Comparison of ENCODE assay signal across 8 mouse cellular contexts in the genomic region with DNA sequence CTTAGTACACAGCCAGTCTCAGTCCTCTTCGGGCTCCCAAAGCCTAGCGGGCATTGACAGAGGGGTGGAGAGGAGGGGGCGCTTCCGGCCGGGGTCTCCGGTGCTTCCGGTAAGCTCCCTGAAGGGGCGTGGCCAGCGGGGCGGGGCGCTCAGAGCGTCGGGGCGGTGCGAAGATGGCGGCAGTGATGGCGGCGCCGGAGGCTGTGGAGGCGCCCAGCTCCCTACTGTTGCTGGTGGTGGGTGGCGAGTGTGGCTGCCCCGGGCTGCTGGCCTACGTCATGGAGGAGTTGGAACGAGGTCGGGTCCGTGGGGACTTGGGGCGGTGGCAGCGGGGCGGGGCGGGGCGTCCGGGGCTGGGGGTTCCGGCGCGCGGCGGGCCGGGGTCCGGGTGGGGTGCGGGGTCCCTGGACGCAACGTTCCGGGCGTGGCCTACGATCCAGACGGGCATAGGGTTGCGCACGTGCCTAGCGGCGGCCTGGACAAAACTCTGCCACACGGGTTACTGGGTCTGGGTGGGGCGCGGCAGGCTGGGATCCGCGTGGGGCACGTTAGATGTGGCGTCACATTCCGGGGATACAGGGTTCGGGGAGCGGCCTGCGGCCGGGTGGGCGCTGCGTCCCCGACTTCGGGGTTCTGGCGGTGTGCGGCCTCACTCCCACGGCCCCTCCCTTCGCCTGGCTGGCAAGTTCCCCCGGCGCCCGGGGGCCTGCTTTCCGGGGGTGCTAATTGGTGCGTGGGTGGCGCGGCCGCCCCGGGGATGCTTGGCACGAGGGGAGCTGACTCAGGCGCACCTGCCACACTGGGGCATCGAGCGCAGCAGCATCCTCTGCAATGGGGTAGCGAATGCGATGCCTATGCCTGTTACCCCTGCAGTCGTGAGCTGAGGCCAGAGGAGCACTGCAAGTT. TPM values are rescaled to one million over a fixed set of nuclear protein-coding genes. Genes with fewer than 3 reads are reported as not detected.
DNase-seq lines count a peak whose midpoint lies in the region; ATAC-seq lines count a peak whose summit lies in the region.

A gene (plus strand): TSS at position 102 of the 906 bp plus-strand sequence.

- no peaks in the 10 kb centered on the region for H3K9me3 ChIP-seq in embryonic facial prominence, embryonic 11.5 days (replicated peaks; ENCODE audit: control insufficient read depth, low read length)
- no peaks in the 10 kb centered on the region for H3K9me3 ChIP-seq in limb, embryonic 12.5 days
- no peaks in the 10 kb centered on the region for H3K9me3 ChIP-seq in midbrain, embryonic 14.5 days (ENCODE audit: control insufficient read depth, low read length)

- H3K27ac ChIP-seq in embryonic facial prominence, embryonic 11.5 days (replicated peaks; ENCODE audit: low read depth, low read length) = peak within 1 kb of the TSS; percentile 86
- H3K27ac ChIP-seq in limb, embryonic 12.5 days = peak within 1 kb of the TSS; percentile 91
- H3K27ac ChIP-seq in midbrain, embryonic 14.5 days (replicated peaks; ENCODE audit: low read depth, low read length) = peak within 1 kb of the TSS; percentile 91

- H3K4me1 ChIP-seq in embryonic facial prominence, embryonic 11.5 days (ENCODE audit: control insufficient read depth, insufficient read depth, low read length) = no peaks in the 10 kb centered on the region
- H3K4me1 ChIP-seq in limb, embryonic 12.5 days (replicated peaks) = peaks cover 15% of the 10 kb centered on the region
- peaks cover 8% of the 10 kb centered on the region for H3K4me1 ChIP-seq in midbrain, embryonic 14.5 days (ENCODE audit: control insufficient read depth, insufficient read depth, low read length)

- peak within 1 kb of the TSS; percentile 92 for H3K4me2 ChIP-seq in embryonic facial prominence, embryonic 11.5 days (ENCODE audit: low read depth, low read length)
- H3K4me2 ChIP-seq in limb, embryonic 12.5 days = peak within 1 kb of the TSS; percentile 95
- peak within 1 kb of the TSS; percentile 92 for H3K4me2 ChIP-seq in midbrain, embryonic 14.5 days (ENCODE audit: low read length)

- H3K9ac ChIP-seq in embryonic facial prominence, embryonic 11.5 days (replicated peaks; ENCODE audit: low read length) = peak within 1 kb of the TSS; percentile 89
- peak within 1 kb of the TSS; percentile 91 for H3K9ac ChIP-seq in limb, embryonic 12.5 days (replicated peaks)
- peak within 1 kb of the TSS; percentile 89 for H3K9ac ChIP-seq in midbrain, embryonic 14.5 days (replicated peaks; ENCODE audit: low read length)

- H3K4me3 ChIP-seq in embryonic facial prominence, embryonic 11.5 days (ENCODE audit: low read depth, low read length) = peak within 1 kb of the TSS; percentile 92
- peak within 1 kb of the TSS; percentile 79 for H3K4me3 ChIP-seq in limb, embryonic 12.5 days (replicated peaks)
- peak within 1 kb of the TSS; percentile 85 for H3K4me3 ChIP-seq in midbrain, embryonic 14.5 days (replicated peaks; ENCODE audit: low read depth, low read length)

- no peaks in the 10 kb centered on the region for H3K27me3 ChIP-seq in embryonic facial prominence, embryonic 11.5 days (ENCODE audit: control insufficient read depth, insufficient read depth, low read length)
- peaks cover 8% of the 10 kb centered on the region; the same call in 1 of the 2 replicates for H3K27me3 ChIP-seq in limb, embryonic 12.5 days
- no peaks in the 10 kb centered on the region for H3K27me3 ChIP-seq in midbrain, embryonic 14.5 days (ENCODE audit: control insufficient read depth, insufficient read depth, low read length)

- ATAC-seq in embryonic facial prominence, embryonic 11.5 days (replicated peaks; ENCODE audit: insufficient number of reproducible peaks, low FRiP score, low TSS enrichment, low read depth) = peak; percentile 87
- ATAC-seq in limb, embryonic 12.5 days (ENCODE audit: insufficient number of reproducible peaks, insufficient read depth, low FRiP score, low TSS enrichment, low read depth) = peak; percentile 88
- peak; percentile 95 for ATAC-seq in midbrain, embryonic 14.5 days (ENCODE audit: low FRiP score, low TSS enrichment)

- no peaks in the 10 kb centered on the region for H3K36me3 ChIP-seq in embryonic facial prominence, embryonic 11.5 days (replicated peaks; ENCODE audit: control insufficient read depth, insufficient read depth, low read depth, low read length)
- peaks cover 10% of the 10 kb centered on the region for H3K36me3 ChIP-seq in limb, embryonic 12.5 days
- peaks cover 4% of the 10 kb centered on the region for H3K36me3 ChIP-seq in midbrain, embryonic 14.5 days (ENCODE audit: control insufficient read depth, insufficient read depth, low read length)

- peak; percentile 84 for DNase-seq in layer of hippocampus, adult 11-12 months (ENCODE audit: low spot score)
- no peak for DNase-seq in layer of hippocampus, adult 9-10 months (ENCODE audit: low spot score)
- DNase-seq in embryonic facial prominence, embryonic 11.5 days (ENCODE audit: low spot score) = peak; percentile 95
- DNase-seq in heart, adult 11 months = peak; percentile 97
- peak; percentile 78 for DNase-seq in kidney, adult 18-20 months
- DNase-seq in midbrain, embryonic 14.5 days = peak; percentile 97
- peak; percentile 57 to 77 for DNase-seq in spleen, adult 18-20 months

- under 1% methylated on average over 72 of the region's 86 CpGs for WGBS in embryonic facial prominence, embryonic 11.5 days
- under 1% methylated on average over 85 of the region's 86 CpGs for WGBS in limb, embryonic 12.5 days
- WGBS in midbrain, embryonic 14.5 days = under 1% methylated on average over 86 of the region's 86 CpGs

RNA-seq across cellular contexts. Expression of the gene that starts here (rescaled TPM):
- 24.9 and 32.5 TPM in 2 replicates for polyA plus RNA-seq in embryonic facial prominence, embryonic 11.5 days (2014; fragmentation: Nextera tagmentation; extraction: Ambion mirVana)
- 54.0 and 57.7 TPM in 2 replicates for polyA plus RNA-seq in limb, embryonic 12.5 days (2016; fragmentation: Nextera tagmentation; extraction: Ambion mirVana)
- 46.5 and 54.0 TPM in 2 replicates for polyA plus RNA-seq in midbrain, embryonic 14.5 days (2014; fragmentation: Nextera tagmentation; extraction: Ambion mirVana)
